Mouse (Mus musculus): ENCODE results near the gene Itfg2. TPM values are rescaled to one million over a fixed set of nuclear protein-coding genes. Genes with fewer than 3 reads are reported as not detected.

The Itfg2 gene
- polyA plus RNA-seq, 1 experiment from 2014 or later = 38.4 TPM

Other genes with a start within 250 kb of the Itfg2 start
- gene Tead4, start 124.1 kb downstream of the Itfg2 start, polyA plus RNA-seq (2016; fragmentation: Nextera tagmentation; extraction: Ambion mirVana) = 2.4 and 3.6 TPM in 2 replicates
- 29.1 and 29.3 TPM in 2 replicates for gene Tulp3, start 69.1 kb downstream of the Itfg2 start, polyA plus RNA-seq (2016; fragmentation: Nextera tagmentation; extraction: Ambion mirVana)
- 160 and 166 TPM in 2 replicates for gene Rhno1, start 62.0 kb downstream of the Itfg2 start, polyA plus RNA-seq (2016; fragmentation: Nextera tagmentation; extraction: Ambion mirVana)
- 43.8 and 45.1 TPM in 2 replicates for gene Foxm1, start 62.0 kb downstream of the Itfg2 start, polyA plus RNA-seq (2016; fragmentation: Nextera tagmentation; extraction: Ambion mirVana)
- gene Tex52, start 49.5 kb downstream of the Itfg2 start, polyA plus RNA-seq (2016; fragmentation: Nextera tagmentation; extraction: Ambion mirVana) = 0.42 and 0.85 TPM in 2 replicates
- gene Gm44596, start 49.4 kb downstream of the Itfg2 start, polyA plus RNA-seq (2016; fragmentation: Nextera tagmentation; extraction: Ambion mirVana) = not detected in 2 replicates
- gene Nrip2, start 25.6 kb downstream of the Itfg2 start, polyA plus RNA-seq (2016; fragmentation: Nextera tagmentation; extraction: Ambion mirVana) = 3.6 and 3.7 TPM in 2 replicates
- 502 TPM in 2 replicates for gene Fkbp4, start 13.7 kb upstream of the Itfg2 start, polyA plus RNA-seq (2016; fragmentation: Nextera tagmentation; extraction: Ambion mirVana)
- gene Pzp, start 101.8 kb upstream of the Itfg2 start, polyA plus RNA-seq (2016; fragmentation: Nextera tagmentation; extraction: Ambion mirVana) = 0.10 TPM in 1 of 2 replicates, not detected in the other
- 0.59 and 0.65 TPM in 2 replicates for gene A2ml1, start 156.7 kb upstream of the Itfg2 start, polyA plus RNA-seq (2016; fragmentation: Nextera tagmentation; extraction: Ambion mirVana)
- gene Klrb1a, start 198.6 kb upstream of the Itfg2 start, polyA plus RNA-seq (2016; fragmentation: Nextera tagmentation; extraction: Ambion mirVana) = not detected in 2 replicates
- gene Clec2h, start 237.5 kb upstream of the Itfg2 start, polyA plus RNA-seq (2016; fragmentation: Nextera tagmentation; extraction: Ambion mirVana) = not detected in 2 replicates

All from embryonic facial prominence, embryonic 12.5 days (tissue).